Mouse (Mus musculus) urinary bladder, postnatal 14 days (tissue): Measurements from ENCODE around the gene Strip1.

ENCODE experiments used
- DNase-seq: peaks from one replicate; pipeline ENCODE4 v3.0.0; 2021; ENCODE audit warnings: low spot score

The Strip1 gene

GRCm38 (mm10) chr3:107591612-107592011 lies 39.9 kb downstream of the Strip1 start:
- DNase-seq, result no peak

GRCm38 (mm10) chr3:107586504-107586903 lies 45.0 kb downstream of the Strip1 start:
- no peak for DNase-seq

- DNase-seq, result no peak
These were observed 47.6 kb downstream of the Strip1 start for GRCm38 (mm10) chr3:107583893-107584292.

GRCm38 (mm10) chr3:107582875-107583767 lies 48.4 kb downstream of the Strip1 start:
- no peak for DNase-seq

GRCm38 (mm10) chr3:107582130-107582874 lies 49.2 kb downstream of the Strip1 start:
- DNase-seq, result no peak

- DNase-seq, result no peak
These were observed 50.1 kb downstream of the Strip1 start for GRCm38 (mm10) chr3:107581103-107582010.

- DNase-seq, result peak; percentile 66
These were observed 52.0 kb downstream of the Strip1 start for GRCm38 (mm10) chr3:107579466-107579865.

- DNase-seq, result no peak
These were observed 53.6 kb downstream of the Strip1 start for GRCm38 (mm10) chr3:107577810-107578390.

GRCm38 (mm10) chr3:107576807-107577206 lies 54.7 kb downstream of the Strip1 start:
- no peak for DNase-seq

- DNase-seq, result no peak
These were observed 60.3 kb downstream of the Strip1 start for GRCm38 (mm10) chr3:107571205-107571604.

- DNase-seq, result no peak
These were observed 62.8 kb downstream of the Strip1 start for GRCm38 (mm10) chr3:107568721-107569120.

GRCm38 (mm10) chr3:107567766-107568165 lies 63.7 kb downstream of the Strip1 start:
- no peak for DNase-seq

GRCm38 (mm10) chr3:107565331-107565730 lies 66.2 kb downstream of the Strip1 start:
- no peak for DNase-seq

- no peak for DNase-seq
These were observed 67.6 kb downstream of the Strip1 start for GRCm38 (mm10) chr3:107563880-107564279.

- no peak for DNase-seq
These were observed 68.9 kb downstream of the Strip1 start for GRCm38 (mm10) chr3:107562591-107562990.
